Mouse (Mus musculus) midbrain, embryonic 12.5 days (tissue): ENCODE results near the gene Kremen1. TPM values are rescaled to one million over a fixed set of nuclear protein-coding genes. Genes with fewer than 3 reads are reported as not detected.
A peak's percentile ranks its signal among the peaks of the same experiment; 100 is the strongest.

ENCODE experiments used
- ATAC-seq: fragments of 200-750 bp; cut with Nextera tagmentation; 2 replicates; pipeline ENCODE4 v1.8.0; 2017; ENCODE audit warnings: low read depth, moderate TSS enrichment, moderate library complexity; ENCODE audit not compliant: low FRiP score
- H3K27ac ChIP-seq: fragments of 300-500 bp; sonication (generic); replicated peaks from 2 replicates; pipeline ENCODE4 v1.5.1; 2016; ENCODE audit warnings: mild to moderate bottlenecking
- H3K27me3 ChIP-seq: fragments of 300-500 bp; sonication (generic); 2 replicates; pipeline ENCODE4 v1.6.1; 2016; ENCODE audit warnings: mild to moderate bottlenecking
- H3K36me3 ChIP-seq: fragments of 300-500 bp; sonication (generic); 2 replicates; pipeline ENCODE4 v1.6.1; 2016
- H3K4me1 ChIP-seq: fragments of 300-500 bp; sonication (generic); 2 replicates; pipeline ENCODE4 v1.6.1; 2016
- H3K4me2 ChIP-seq: fragments of 300-500 bp; sonication (generic); replicated peaks from 2 replicates; pipeline ENCODE4 v1.6.1; 2016; ENCODE audit warnings: mild to moderate bottlenecking, moderate library complexity
- H3K4me3 ChIP-seq: fragments of 300-500 bp; sonication (generic); 2 replicates; pipeline ENCODE4 v1.5.1; 2016; ENCODE audit warnings: mild to moderate bottlenecking
- H3K9ac ChIP-seq: fragments of 300-500 bp; sonication (generic); replicated peaks from 2 replicates; pipeline ENCODE4 v1.6.1; 2016; ENCODE audit warnings: mild to moderate bottlenecking, moderate library complexity
- H3K9me3 ChIP-seq: fragments of 300-500 bp; sonication (generic); 2 replicates; pipeline ENCODE4 v1.6.1; 2016; ENCODE audit warnings: mild to moderate bottlenecking
- WGBS: fragments of 180-500 bp; shearing (Covaris S2); methylation state at CpG from one replicate; pipeline ENCODE4 v1.1.7; 2016; 5-methylcytosine and 5-hydroxymethylcytosine counted together
- polyA plus RNA-seq: library from polyadenylated mRNA; unstranded; fragments of >200 nt; fragmentation: Nextera tagmentation; extraction: Ambion mirVana; gene quantifications from 2 replicates; pipeline ENCODE4 v1.2.1, GENCODE M21; 2016

Kremen1 gene
- polyA plus RNA-seq, 1 experiment from 2014 or later, result 12.2 TPM

DNA sequence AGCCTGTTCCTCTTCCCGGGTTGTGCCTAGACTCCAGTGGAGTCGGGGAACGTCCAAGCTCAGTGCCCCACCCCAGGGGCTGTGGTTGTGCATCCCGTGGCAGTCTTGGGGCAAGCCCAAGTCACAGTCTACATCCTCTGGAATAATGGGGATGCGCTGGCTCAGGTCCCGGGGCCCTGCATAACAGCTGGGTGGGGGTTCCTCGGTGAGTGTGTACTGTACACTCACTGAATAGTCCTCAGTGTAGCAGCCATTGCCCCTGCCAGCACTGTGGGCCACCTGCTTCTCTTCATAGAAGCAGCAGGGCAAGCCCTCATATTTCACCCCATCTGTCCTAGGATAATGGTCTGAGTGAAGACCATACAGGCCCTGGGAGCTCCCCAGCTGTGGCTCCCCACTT, 19.6 kb upstream of the Kremen1 start:
- Histone ChIP-seq H3K36me3 (peaks cover 53% of the 10 kb centered on the region), H3K9ac (no peak overlapping the region), H3K27me3 (no peaks in the 10 kb centered on the region), H3K9me3 (no peaks in the 10 kb centered on the region), H3K27ac (no peak overlapping the region), H3K4me2 (no peak overlapping the region), H3K4me1 (0 out of 2 replicates have a peak, but pooled peaks cover 5% of the 10 kb centered on the region), H3K4me3 (no peak overlapping the region)
- no peak for ATAC-seq
- 90% methylated on average over 7 of the region's 7 CpGs for WGBS

DNA sequence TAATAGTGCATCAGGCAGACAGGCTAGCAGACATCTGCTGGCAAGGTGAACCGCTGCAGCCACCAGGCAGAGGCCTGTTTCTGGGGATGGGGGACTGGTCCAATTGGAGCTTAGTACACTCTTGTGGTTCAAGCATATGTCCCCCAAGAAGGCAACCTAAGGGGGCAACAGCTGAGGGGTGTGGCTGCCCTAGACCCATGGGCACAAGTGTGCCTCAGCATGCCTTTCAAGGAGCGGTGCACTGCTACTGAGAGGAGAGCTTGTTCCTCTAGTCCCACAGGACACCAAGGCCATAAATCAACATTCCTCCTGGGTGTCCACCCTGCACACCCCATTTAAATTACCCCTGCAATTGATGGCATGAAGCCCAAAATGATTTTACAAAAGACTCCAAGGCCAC, 17.1 kb upstream of the Kremen1 start:
- Histone ChIP-seq H3K4me3 (no peak overlapping the region), H3K4me1 (0 out of 2 replicates have a peak, but pooled peaks cover 5% of the 10 kb centered on the region), H3K27me3 (no peaks in the 10 kb centered on the region), H3K4me2 (no peak overlapping the region), H3K36me3 (peaks cover 35% of the 10 kb centered on the region), H3K9ac (no peak overlapping the region), H3K9me3 (no peaks in the 10 kb centered on the region), H3K27ac (0 out of 2 replicates have a peak overlapping the region, but pooled peaks have one; percentile 10)
- WGBS, result 96% methylated on average over 2 of the region's 2 CpGs
- no peak for ATAC-seq

DNA sequence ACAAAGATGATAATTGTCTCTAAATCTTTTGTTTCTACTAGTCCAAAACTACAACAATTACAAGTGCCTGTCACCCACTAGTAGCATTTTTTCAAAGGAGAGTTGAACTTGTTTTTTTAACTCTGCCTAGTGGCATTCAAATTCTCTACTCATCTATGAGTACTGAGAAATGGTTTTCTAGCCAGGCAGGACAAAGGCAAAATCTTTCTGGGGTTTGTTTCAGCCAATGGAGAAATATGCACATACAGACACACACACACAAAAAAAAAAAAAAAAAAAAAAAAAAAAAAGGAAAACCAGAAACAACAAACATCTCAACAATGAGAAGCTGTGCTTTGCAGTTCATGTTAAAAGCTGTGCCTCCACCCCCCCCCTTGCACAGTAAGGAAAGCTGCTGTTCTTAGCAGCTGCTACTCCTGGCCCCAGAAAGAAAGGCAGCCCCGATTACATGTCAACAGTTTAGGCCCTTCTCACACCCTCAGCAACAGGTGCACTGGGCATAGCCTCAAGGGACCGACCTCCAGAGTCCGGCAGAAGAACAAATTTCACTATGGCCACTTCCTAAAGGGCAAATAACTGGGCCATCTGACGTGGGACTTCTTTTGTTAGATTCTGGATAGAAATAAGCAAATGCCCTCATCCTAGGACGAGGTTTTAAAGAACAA, 16.1 kb upstream of the Kremen1 start:
- no peaks in the 10 kb centered on the region for H3K9me3 ChIP-seq
- ATAC-seq, result no peak
- WGBS, result 71% methylated on average over 5 of the region's 5 CpGs

GRCm38 (mm10) chr11:5275216-5275615, 13.9 kb upstream of the Kremen1 start:
- ATAC-seq, result no peak

More for the DNA sequence above, 16.1 kb upstream of the Kremen1 start:
- Histone ChIP-seq H3K4me3 (no peak overlapping the region), H3K4me1 (peaks cover 9% of the 10 kb centered on the region; the same call in 1 of the 2 replicates), H3K4me2 (no peak overlapping the region), H3K27ac (no peak overlapping the region), H3K36me3 (peaks cover 26% of the 10 kb centered on the region), H3K27me3 (no peaks in the 10 kb centered on the region), H3K9ac (no peak overlapping the region)

GRCm38 (mm10) chr11:5272536-5273234, 11.3 kb upstream of the Kremen1 start:
- Histone ChIP-seq H3K27ac (no peak overlapping the region), H3K4me1 (peaks cover 20% of the 10 kb centered on the region), H3K9me3 (no peaks in the 10 kb centered on the region), H3K4me3 (no peak overlapping the region), H3K9ac (no peak overlapping the region), H3K27me3 (no peaks in the 10 kb centered on the region), H3K36me3 (no peaks in the 10 kb centered on the region), H3K4me2 (no peak overlapping the region)
- 76% methylated on average over 9 of the region's 9 CpGs for WGBS
- no peak for ATAC-seq

More at GRCm38 (mm10) chr11:5275216-5275615, 13.9 kb upstream of the Kremen1 start:
- no peak overlapping the region for H3K4me3 ChIP-seq
- no peaks in the 10 kb centered on the region for H3K27me3 ChIP-seq
- H3K9me3 ChIP-seq, result no peaks in the 10 kb centered on the region
- 82% methylated on average over 4 of the region's 4 CpGs for whole genome bisulfite sequencing
- H3K4me2 ChIP-seq, result no peak overlapping the region
- H3K4me1 ChIP-seq, result peaks cover 23% of the 10 kb centered on the region
- H3K36me3 ChIP-seq, result 0 out of 2 replicates have a peak, but pooled peaks cover 4% of the 10 kb centered on the region
- no peak overlapping the region for H3K9ac ChIP-seq
- no peak overlapping the region for H3K27ac ChIP-seq

DNA sequence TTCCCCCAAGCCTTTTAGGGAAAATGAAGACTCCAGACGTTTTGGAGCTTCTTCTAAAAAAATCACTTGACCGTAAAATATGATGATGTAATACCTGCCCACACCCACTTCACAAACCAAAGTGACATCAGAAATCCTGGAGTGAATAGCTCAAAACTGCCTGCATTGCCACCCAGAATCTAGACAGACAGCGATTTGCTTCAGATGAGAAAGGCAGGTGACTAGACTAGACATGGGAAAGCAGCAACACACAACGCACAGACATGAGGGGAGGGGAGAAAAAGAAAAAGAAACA, 10.7 kb upstream of the Kremen1 start:
- no peak overlapping the region for H3K4me3 ChIP-seq
- 72% methylated on average over 4 of the region's 4 CpGs for WGBS
- no peak overlapping the region for H3K9ac ChIP-seq
- H3K4me2 ChIP-seq, result no peak overlapping the region
- ATAC-seq, result no peak
- H3K9me3 ChIP-seq, result no peaks in the 10 kb centered on the region
- H3K4me1 ChIP-seq, result peaks cover 17% of the 10 kb centered on the region
- no peaks in the 10 kb centered on the region for H3K27me3 ChIP-seq
- no peaks in the 10 kb centered on the region for H3K36me3 ChIP-seq
- peak overlapping the region; percentile 60; the same call in 1 of the 2 replicates for H3K27ac ChIP-seq

- H3K9ac ChIP-seq, result no peak overlapping the region
- peaks cover 17% of the 10 kb centered on the region for H3K4me1 ChIP-seq
- no peaks in the 10 kb centered on the region for H3K27me3 ChIP-seq
- H3K9me3 ChIP-seq, result no peaks in the 10 kb centered on the region
- H3K4me2 ChIP-seq, result no peak overlapping the region
- H3K4me3 ChIP-seq, result no peak overlapping the region
- WGBS, result 69% methylated on average over 9 of the region's 9 CpGs
- no peak for ATAC-seq
- peak overlapping the region; percentile 60; the same call in 1 of the 2 replicates for H3K27ac ChIP-seq
- no peaks in the 10 kb centered on the region for H3K36me3 ChIP-seq
These were observed 10.1 kb upstream of the Kremen1 start for GRCm38 (mm10) chr11:5271274-5272065.

DNA sequence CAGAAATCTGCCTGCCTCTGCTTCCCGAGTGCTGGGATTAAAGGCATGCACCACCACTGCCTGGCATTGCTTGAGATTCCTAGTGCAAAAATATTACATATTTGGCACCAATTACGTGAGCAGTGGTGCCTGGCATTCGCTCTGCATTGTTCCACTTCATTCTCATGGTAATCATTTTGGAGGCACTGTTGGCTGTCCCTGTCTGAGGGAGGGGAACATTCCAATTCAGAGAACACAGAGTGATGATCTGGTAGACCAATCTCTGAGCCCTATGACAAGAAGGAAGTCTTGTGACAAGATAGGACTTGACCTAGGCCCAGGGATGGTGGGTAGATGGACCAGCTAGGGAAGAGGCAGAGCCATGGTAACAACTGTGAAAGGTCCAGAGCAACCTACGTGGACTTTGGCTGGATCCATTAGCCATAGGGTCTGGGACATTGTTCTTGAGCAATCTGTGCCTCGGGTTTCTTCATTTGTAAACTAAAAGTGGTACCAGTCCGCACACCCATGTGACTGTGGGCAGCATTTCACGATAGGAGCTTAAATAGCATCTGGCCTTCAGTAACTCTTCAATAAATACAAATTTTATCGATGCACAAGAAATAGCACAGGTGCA, 8.6 kb upstream of the Kremen1 start:
- H3K27ac ChIP-seq, result no peak overlapping the region
- H3K9ac ChIP-seq, result no peak overlapping the region
- no peak for ATAC-seq
- peaks cover 17% of the 10 kb centered on the region for H3K4me1 ChIP-seq
- WGBS, result 84% methylated on average over 8 of the region's 8 CpGs
- H3K4me3 ChIP-seq, result no peak overlapping the region
- H3K36me3 ChIP-seq, result no peaks in the 10 kb centered on the region
- H3K4me2 ChIP-seq, result no peak overlapping the region
- H3K27me3 ChIP-seq, result no peaks in the 10 kb centered on the region
- no peaks in the 10 kb centered on the region for H3K9me3 ChIP-seq

DNA sequence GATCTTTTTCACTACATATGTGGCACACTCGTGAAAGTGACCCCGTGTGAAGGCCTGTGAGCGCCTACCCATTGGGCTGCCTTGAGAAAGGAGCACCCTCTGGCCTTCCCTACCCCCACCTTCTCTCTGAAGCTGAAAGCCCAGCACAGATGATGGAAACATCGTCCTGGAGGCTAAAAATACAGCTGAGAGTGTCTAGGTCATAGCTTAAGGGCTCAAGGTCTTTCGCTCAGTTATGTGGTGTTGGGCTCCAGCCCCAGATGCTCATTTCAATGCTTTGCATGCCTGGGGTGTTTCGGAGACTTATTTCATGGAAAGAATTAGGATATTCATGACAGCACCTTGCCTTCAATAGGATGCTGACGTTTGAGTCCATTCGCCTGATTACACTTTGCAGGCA, 4.4 kb upstream of the Kremen1 start:
- no peaks in the 10 kb centered on the region for H3K36me3 ChIP-seq
- H3K4me3 ChIP-seq, result no peak overlapping the region
- H3K9ac ChIP-seq, result no peak overlapping the region
- H3K27ac ChIP-seq, result no peak overlapping the region
- no peak for ATAC-seq
- H3K4me1 ChIP-seq, result peaks cover 3% of the 10 kb centered on the region; the same call in 1 of the 2 replicates
- no peak overlapping the region for H3K4me2 ChIP-seq
- WGBS, result 80% methylated on average over 8 of the region's 8 CpGs
- H3K9me3 ChIP-seq, result no peaks in the 10 kb centered on the region
- H3K27me3 ChIP-seq, result peaks cover 13% of the 10 kb centered on the region

GRCm38 (mm10) chr11:5263078-5263730, 1.8 kb upstream of the Kremen1 start:
- no peak for ATAC-seq
- 63% methylated on average over 26 of the region's 26 CpGs for WGBS

DNA sequence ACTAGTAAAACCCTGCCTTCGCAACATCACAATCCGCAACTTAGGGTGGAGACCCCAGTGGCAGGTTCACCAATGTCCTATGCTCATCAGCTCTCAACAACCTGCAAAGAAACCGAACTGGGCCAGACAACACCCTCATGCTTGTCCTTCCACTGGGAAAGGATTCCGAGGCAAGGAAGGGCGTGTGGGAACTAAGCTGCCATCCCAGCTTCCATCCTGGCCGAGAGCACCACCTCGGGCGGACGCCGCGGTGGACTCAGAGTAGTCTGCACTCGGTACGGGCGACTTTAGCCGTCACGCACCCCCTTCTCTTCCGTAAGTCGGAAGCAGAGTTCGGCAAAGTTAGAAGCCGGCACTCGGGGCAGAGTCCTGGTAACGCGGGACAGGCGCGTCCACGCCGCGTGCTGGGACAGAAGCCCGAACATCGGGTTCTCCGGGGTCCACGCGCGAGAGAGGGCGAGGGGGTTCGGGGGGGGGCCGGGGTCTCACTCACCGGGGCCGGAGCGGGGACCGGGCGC, 357 bp downstream of the Kremen1 start:
- WGBS, result 1% methylated on average over 42 of the region's 42 CpGs
- H3K9ac ChIP-seq, result peak overlapping the region; percentile 86
- H3K27me3 ChIP-seq, result peaks cover 13% of the 10 kb centered on the region
- peak; percentile 47 for ATAC-seq
- H3K4me3 ChIP-seq, result peak overlapping the region; percentile 83
- peak overlapping the region; percentile 54 for H3K27ac ChIP-seq
- no peaks in the 10 kb centered on the region for H3K9me3 ChIP-seq
- no peaks in the 10 kb centered on the region for H3K36me3 ChIP-seq
- peaks cover 23% of the 10 kb centered on the region for H3K4me1 ChIP-seq
- H3K4me2 ChIP-seq, result peak overlapping the region; percentile 78

More at GRCm38 (mm10) chr11:5263078-5263730, 1.8 kb upstream of the Kremen1 start:
- peaks cover 12% of the 10 kb centered on the region for H3K4me1 ChIP-seq
- H3K9me3 ChIP-seq, result no peaks in the 10 kb centered on the region
- H3K27me3 ChIP-seq, result peaks cover 13% of the 10 kb centered on the region
- no peak overlapping the region for H3K4me3 ChIP-seq
- no peaks in the 10 kb centered on the region for H3K36me3 ChIP-seq
- H3K27ac ChIP-seq, result no peak overlapping the region
- H3K9ac ChIP-seq, result no peak overlapping the region
- H3K4me2 ChIP-seq, result no peak overlapping the region
